Mouse (Mus musculus) forebrain, postnatal 0 days (tissue): ENCODE measurements around the gene Tesk2. TPM values are rescaled to one million over a fixed set of nuclear protein-coding genes. Genes with fewer than 3 reads are reported as not detected.

Experiments
- ATAC-seq: fragments of 200-750 bp; cut with Nextera tagmentation; 2 replicates; pipeline ENCODE4 v1.8.0; 2017; ENCODE audit warnings: mild to moderate bottlenecking, moderate library complexity
- DNase-seq: peaks from one replicate; pipeline ENCODE4 v3.0.0-alpha.2; 2015
- H3K27ac ChIP-seq: fragments of 300-500 bp; sonication (generic); 2 replicates; pipeline ENCODE4 v1.5.1; 2014; ENCODE audit warnings: low read depth, mild to moderate bottlenecking, antibody characterized with exemption, low read length, moderate library complexity, mixed read lengths
- H3K27me3 ChIP-seq: fragments of 300-500 bp; sonication (generic); 2 replicates; pipeline ENCODE4 v1.6.1; 2014; ENCODE audit warnings: mild to moderate bottlenecking, low read length, mixed read lengths; ENCODE audit not compliant: insufficient read depth
- H3K36me3 ChIP-seq: fragments of 300-500 bp; sonication (generic); 2 replicates; pipeline ENCODE4 v1.6.1; 2014; ENCODE audit warnings: mild to moderate bottlenecking, moderate library complexity; ENCODE audit not compliant: insufficient read depth
- H3K4me1 ChIP-seq: fragments of 300-500 bp; sonication (generic); 2 replicates; pipeline ENCODE4 v1.6.1; 2014; ENCODE audit warnings: antibody characterized with exemption; ENCODE audit not compliant: insufficient read depth
- H3K4me2 ChIP-seq: fragments of 300-500 bp; sonication (generic); 2 replicates; pipeline ENCODE4 v1.6.1; 2014; ENCODE audit warnings: low read depth, mild to moderate bottlenecking, moderate library complexity
- H3K4me3 ChIP-seq: fragments of 300-500 bp; sonication (generic); 2 replicates; pipeline ENCODE4 v1.5.1; 2014; ENCODE audit warnings: low read depth, low read length, mixed read lengths
- H3K9ac ChIP-seq: fragments of 300-500 bp; sonication (generic); 2 replicates; pipeline ENCODE4 v1.6.1; 2014; ENCODE audit warnings: mild to moderate bottlenecking
- H3K9me3 ChIP-seq: fragments of 300-500 bp; sonication (generic); 2 replicates; pipeline ENCODE4 v1.6.1; 2016; ENCODE audit warnings: low read length
- CTCF ChIP-seq: sonication (generic); IDR thresholded peaks from 2 replicates; pipeline ENCODE4 v1.5.1; 2016; ENCODE audit warnings: antibody characterized with exemption, control low read depth, low read depth
- WGBS: fragments of 180-500 bp; shearing (Covaris S2); extraction: QIAGEN DNeasy Blood & Tissue Kit; methylation state at CpG from one replicate; pipeline ENCODE4 v1.1.7; 2014; 5-methylcytosine and 5-hydroxymethylcytosine counted together
- polyA plus RNA-seq: library from polyadenylated mRNA; unstranded; fragments of >200 nt; fragmentation: Nextera tagmentation; extraction: Ambion mirVana; gene quantifications from 2 replicates; pipeline ENCODE4 v1.2.1, GENCODE M21; 2015
- total RNA-seq: library from RNA; depleted of rRNA; stranded (reverse); fragments of >200 nt; gene quantifications from 2 replicates; pipeline ENCODE4 v1.2.3, GENCODE M21; 2014

Gene Tesk2
- total and polyA plus RNA-seq, 2 experiments from 2014 or later: 1.9 to 2.9 TPM

GRCm38 (mm10) chr4:116807197-116808129 is 86.7 kb downstream of the Tesk2 start, which contains the start of the genes Toe1 and Mutyh:
TSS of gene Toe1 (minus strand) at chr4:116807640.
TSS of gene Mutyh (plus strand) at chr4:116807723.
- peak; percentile 97 for DNase-seq

GRCm38 (mm10) chr4:116811012-116811411 is 90.3 kb downstream of the Tesk2 start:
- ATAC-seq (no peak), DNase-seq (no peak)
- Histone ChIP-seq H3K27me3 (no peaks in the 10 kb centered on the region), H3K36me3 (no peaks in the 10 kb centered on the region), H3K27ac (no peak overlapping the region), H3K9ac (no peak overlapping the region), H3K9me3 (no peaks in the 10 kb centered on the region), H3K4me2 (no peak overlapping the region), H3K4me3 (no peak overlapping the region), H3K4me1 (peaks cover 6% of the 10 kb centered on the region; the same call in 1 of the 2 replicates)
- whole genome bisulfite sequencing: 89% methylated on average over 3 of the region's 3 CpGs
- TF ChIP-seq CTCF: no peak

More at GRCm38 (mm10) chr4:116807197-116808129, 86.7 kb downstream of the Tesk2 start, which contains the start of the genes Toe1 and Mutyh:
- under 1% methylated on average over 58 of the region's 58 CpGs for WGBS
- Histone ChIP-seq H3K9ac (peak within 1 kb of the TSS; percentile 81), H3K36me3 (peaks cover 25% of the 10 kb centered on the region), H3K9me3 (no peaks in the 10 kb centered on the region), H3K4me1 (peaks cover 6% of the 10 kb centered on the region; the same call in 1 of the 2 replicates), H3K4me2 (peak within 1 kb of the TSS; percentile 58), H3K27me3 (no peaks in the 10 kb centered on the region), H3K4me3 (peak within 1 kb of the TSS; percentile 85), H3K27ac (peak within 1 kb of the TSS; percentile 94)
- ATAC-seq: peak; percentile 98
- TF ChIP-seq CTCF: peak; percentile 43; the same call in 1 of the 2 replicates

GRCm38 (mm10) chr4:116815276-116815675 is 94.5 kb downstream of the Tesk2 start:
- no peaks in the 10 kb centered on the region; the same call in 1 of the 2 replicates for H3K36me3 ChIP-seq
- no peaks in the 10 kb centered on the region for H3K9me3 ChIP-seq
- WGBS: 91% methylated on average over 5 of the region's 5 CpGs
- no peak for DNase-seq
- no peaks in the 10 kb centered on the region for H3K4me1 ChIP-seq
- no peak overlapping the region for H3K4me3 ChIP-seq
- ATAC-seq: no peak
- no peaks in the 10 kb centered on the region for H3K27me3 ChIP-seq
- no peak overlapping the region for H3K4me2 ChIP-seq
- H3K27ac ChIP-seq: no peak overlapping the region
- TF ChIP-seq CTCF: no peak
- no peak overlapping the region for H3K9ac ChIP-seq

- Histone ChIP-seq H3K9ac (no peak overlapping the region), H3K27ac (no peak overlapping the region), H3K9me3 (no peaks in the 10 kb centered on the region), H3K27me3 (peaks cover 4% of the 10 kb centered on the region; the same call in 1 of the 2 replicates), H3K36me3 (no peaks in the 10 kb centered on the region; the same call in 1 of the 2 replicates), H3K4me3 (no peak overlapping the region), H3K4me2 (no peak overlapping the region), H3K4me1 (peaks cover 3% of the 10 kb centered on the region; the same call in 1 of the 2 replicates)
- DNase-seq: no peak
- WGBS: 85% methylated on average over 6 of the region's 6 CpGs
- no peak for TF ChIP-seq CTCF
- no peak for ATAC-seq
These were observed 96.7 kb downstream of the Tesk2 start for GRCm38 (mm10) chr4:116817486-116817885.

GRCm38 (mm10) chr4:116819968-116820901 is 99.5 kb downstream of the Tesk2 start:
- peak overlapping the region; percentile 49 for H3K9ac ChIP-seq
- H3K4me3 ChIP-seq: peak overlapping the region; percentile 41
- H3K4me2 ChIP-seq: peak overlapping the region; percentile 84
- H3K27me3 ChIP-seq: peaks cover 4% of the 10 kb centered on the region; the same call in 1 of the 2 replicates
- H3K9me3 ChIP-seq: no peaks in the 10 kb centered on the region
- TF ChIP-seq CTCF: no peak
- WGBS: 27% methylated on average over 32 of the region's 32 CpGs
- DNase-seq (no peak), ATAC-seq (no peak)
- H3K27ac ChIP-seq: no peak overlapping the region
- no peaks in the 10 kb centered on the region; the same call in 1 of the 2 replicates for H3K36me3 ChIP-seq
- H3K4me1 ChIP-seq: peaks cover 8% of the 10 kb centered on the region
